Mouse (Mus musculus): ENCODE results near the gene Klhl3. TPM values are rescaled to one million over a fixed set of nuclear protein-coding genes. Genes with fewer than 3 reads are reported as not detected.

Gene Klhl3
- total and polyA plus RNA-seq, 2 experiments from 2014 or later: 12.2 to 12.6 TPM

DNA sequence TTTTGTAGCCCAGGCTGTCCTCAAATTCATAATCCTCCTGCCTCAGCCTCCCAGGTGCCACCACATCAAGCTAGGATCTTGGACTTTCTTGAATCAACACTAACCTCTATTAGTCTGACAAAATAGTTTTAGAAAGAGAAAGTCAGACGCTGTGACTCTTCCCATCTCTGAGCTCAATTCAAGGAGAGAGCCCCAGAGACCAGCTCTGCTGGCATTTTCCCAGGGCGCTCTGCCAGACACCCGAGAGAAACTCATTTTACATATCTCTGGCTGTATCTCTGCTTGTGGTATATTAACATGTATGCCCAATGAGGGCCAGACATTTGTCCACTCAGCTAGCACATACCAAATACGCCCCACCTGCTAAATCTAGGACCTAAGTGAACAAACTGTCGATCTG lies 35.0 kb downstream of the Klhl3 start:
- no peak for ATAC-seq
- Histone ChIP-seq H3K27ac (ENCODE audit: low read depth, low read length) (no peak overlapping the region), H3K9me3 (ENCODE audit: low read length) (no peaks in the 10 kb centered on the region), H3K4me2 (ENCODE audit: low read depth) (no peak overlapping the region), H3K4me3 (ENCODE audit: low read depth, low read length) (no peak overlapping the region), H3K27me3 (ENCODE audit: insufficient read depth, low read length) (no peaks in the 10 kb centered on the region), H3K4me1 (ENCODE audit: insufficient read depth) (no peaks in the 10 kb centered on the region; the same call in 1 of the 2 replicates), H3K36me3 (ENCODE audit: insufficient read depth) (no peaks in the 10 kb centered on the region; the same call in 1 of the 2 replicates), H3K9ac (no peak overlapping the region)
- no peak for DNase-seq
- no peak for TF ChIP-seq CTCF (IDR thresholded peaks at IDR 0.05; ENCODE audit: low read depth)
- 71% methylated on average over 5 of the region's 5 CpGs for WGBS

DNA sequence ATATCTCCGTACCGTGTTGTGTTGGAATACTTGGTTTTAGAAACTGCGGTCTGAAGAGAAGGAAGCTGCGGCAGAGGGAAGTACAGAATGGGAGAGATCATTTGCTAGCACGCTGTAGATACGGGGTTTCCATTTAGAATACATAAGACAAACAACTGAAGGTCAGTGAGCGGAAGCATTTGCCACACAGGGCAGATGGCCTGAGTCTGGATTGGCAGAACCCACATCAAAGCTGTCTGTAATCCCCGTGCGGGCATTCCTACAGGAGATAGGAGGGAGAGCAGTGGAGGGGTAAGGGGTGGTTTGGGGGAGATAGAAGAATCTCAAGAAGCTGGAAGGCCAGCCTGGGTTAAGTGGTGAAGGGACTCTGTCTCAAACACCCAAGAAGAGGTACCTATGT lies 38.5 kb downstream of the Klhl3 start:
- no peaks in the 10 kb centered on the region; the same call in 1 of the 2 replicates for H3K4me1 ChIP-seq (ENCODE audit: insufficient read depth)
- no peaks in the 10 kb centered on the region for H3K9me3 ChIP-seq (ENCODE audit: low read length)
- no peak for TF ChIP-seq CTCF (IDR thresholded peaks at IDR 0.05; ENCODE audit: low read depth)
- peak overlapping the region; percentile 69 for H3K27ac ChIP-seq (ENCODE audit: low read depth, low read length)
- no peaks in the 10 kb centered on the region for H3K27me3 ChIP-seq (ENCODE audit: insufficient read depth, low read length)
- no peak overlapping the region for H3K4me2 ChIP-seq (ENCODE audit: low read depth)
- DNase-seq: no peak
- H3K9ac ChIP-seq: no peak overlapping the region
- no peak overlapping the region for H3K4me3 ChIP-seq (ENCODE audit: low read depth, low read length)
- peak; percentile 41 for ATAC-seq
- WGBS: 72% methylated on average over 9 of the region's 9 CpGs
- peaks cover 2% of the 10 kb centered on the region; the same call in 1 of the 2 replicates for H3K36me3 ChIP-seq (ENCODE audit: insufficient read depth)

DNA sequence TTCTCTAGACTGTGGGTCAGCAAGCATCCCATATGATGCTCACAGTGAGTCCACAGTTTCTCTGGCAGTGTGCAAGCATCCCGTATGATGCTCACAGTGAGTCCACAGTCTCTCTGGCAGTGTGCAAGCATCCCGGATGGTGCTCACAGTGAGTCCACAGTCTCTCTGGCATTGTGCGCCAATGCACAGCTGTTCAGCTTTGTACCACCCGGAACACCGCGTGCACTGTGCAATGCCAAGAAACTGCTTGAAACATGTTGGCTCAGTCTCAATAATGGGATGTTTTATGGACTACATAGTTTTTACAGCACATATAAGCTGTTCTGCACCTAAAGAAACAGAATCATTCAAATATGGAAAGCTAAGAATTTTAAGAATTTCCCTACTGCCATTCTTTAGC lies 38.9 kb downstream of the Klhl3 start:
- Histone ChIP-seq H3K4me1 (ENCODE audit: insufficient read depth) (no peaks in the 10 kb centered on the region; the same call in 1 of the 2 replicates), H3K9me3 (ENCODE audit: low read length) (no peaks in the 10 kb centered on the region), H3K4me2 (ENCODE audit: low read depth) (no peak overlapping the region), H3K27ac (ENCODE audit: low read depth, low read length) (0 out of 2 replicates have a peak overlapping the region, but pooled peaks have one; percentile 69), H3K9ac (no peak overlapping the region), H3K4me3 (ENCODE audit: low read depth, low read length) (no peak overlapping the region), H3K27me3 (ENCODE audit: insufficient read depth, low read length) (no peaks in the 10 kb centered on the region), H3K36me3 (ENCODE audit: insufficient read depth) (peaks cover 2% of the 10 kb centered on the region; the same call in 1 of the 2 replicates)
- DNase-seq: peak; percentile 73
- TF ChIP-seq CTCF (IDR thresholded peaks at IDR 0.05; ENCODE audit: low read depth): no peak
- 64% methylated on average over 6 of the region's 6 CpGs for WGBS
- peak; percentile 87 for ATAC-seq

DNA sequence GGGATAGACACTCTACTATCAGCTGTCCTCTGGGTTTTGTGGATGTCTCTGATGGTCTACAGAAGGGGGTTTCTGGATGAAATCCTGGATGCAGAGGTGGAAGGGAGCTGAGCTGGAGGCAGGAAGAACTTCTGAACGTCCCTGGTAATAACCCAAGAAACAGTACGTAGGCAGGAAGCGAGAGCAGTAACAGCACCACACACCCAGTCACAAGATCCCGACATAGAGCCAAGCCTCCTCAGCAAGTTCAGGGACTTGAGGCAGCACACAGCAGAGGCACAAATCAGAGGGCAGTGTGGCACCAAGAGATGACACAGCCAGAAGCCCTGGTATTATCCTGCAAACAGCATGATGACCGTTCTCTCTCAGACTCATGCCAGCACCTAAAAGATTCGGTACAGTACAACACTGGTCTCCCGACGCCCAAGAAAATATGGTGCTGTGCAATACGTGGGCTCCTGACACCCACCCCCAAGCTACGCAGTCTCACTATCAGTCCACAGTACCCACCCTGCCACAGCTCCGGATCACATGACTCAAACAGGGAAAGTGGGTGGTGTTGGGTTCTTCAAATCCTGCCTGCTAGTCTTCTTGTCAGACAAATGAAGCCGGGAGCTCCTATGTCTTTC lies 40.0 kb downstream of the Klhl3 start:
- Histone ChIP-seq H3K4me3 (ENCODE audit: low read depth, low read length) (no peak overlapping the region), H3K9me3 (ENCODE audit: low read length) (no peaks in the 10 kb centered on the region), H3K36me3 (ENCODE audit: insufficient read depth) (peaks cover 2% of the 10 kb centered on the region; the same call in 1 of the 2 replicates), H3K9ac (no peak overlapping the region), H3K4me1 (ENCODE audit: insufficient read depth) (no peaks in the 10 kb centered on the region; the same call in 1 of the 2 replicates), H3K27ac (ENCODE audit: low read depth, low read length) (no peak overlapping the region), H3K4me2 (ENCODE audit: low read depth) (no peak overlapping the region), H3K27me3 (ENCODE audit: insufficient read depth, low read length) (no peaks in the 10 kb centered on the region)
- ATAC-seq: no peak
- WGBS: 90% methylated on average over 12 of the region's 12 CpGs
- no peak for DNase-seq
- no peak for TF ChIP-seq CTCF (IDR thresholded peaks at IDR 0.05; ENCODE audit: low read depth)

DNA sequence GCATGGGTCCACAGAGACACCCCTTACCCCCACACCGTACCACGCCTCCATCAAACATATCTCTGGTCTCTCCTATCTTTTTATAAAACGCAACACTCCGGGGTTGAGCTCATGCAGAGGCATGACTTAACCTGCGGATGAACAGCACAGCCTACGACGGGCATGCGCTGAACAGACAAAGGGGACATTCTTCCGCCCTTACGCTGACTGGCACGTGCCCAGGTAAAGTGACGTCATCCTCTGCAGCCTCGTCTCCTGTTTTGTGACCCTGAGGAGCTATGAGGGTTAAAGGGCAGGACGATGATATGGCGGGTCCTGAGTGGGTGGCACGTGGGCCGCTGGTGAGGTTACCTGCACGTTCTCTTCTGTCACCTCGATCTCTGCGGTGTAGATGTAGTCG lies 42.2 kb downstream of the Klhl3 start:
- H3K9me3 ChIP-seq (ENCODE audit: low read length): no peaks in the 10 kb centered on the region
- no peak overlapping the region for H3K4me2 ChIP-seq (ENCODE audit: low read depth)
- no peak for TF ChIP-seq CTCF (IDR thresholded peaks at IDR 0.05; ENCODE audit: low read depth)
- no peak overlapping the region for H3K27ac ChIP-seq (ENCODE audit: low read depth, low read length)
- no peaks in the 10 kb centered on the region for H3K27me3 ChIP-seq (ENCODE audit: insufficient read depth, low read length)
- no peaks in the 10 kb centered on the region; the same call in 1 of the 2 replicates for H3K4me1 ChIP-seq (ENCODE audit: insufficient read depth)
- no peak overlapping the region for H3K4me3 ChIP-seq (ENCODE audit: low read depth, low read length)
- DNase-seq (no peak), ATAC-seq (no peak)
- H3K36me3 ChIP-seq (ENCODE audit: insufficient read depth): peaks cover 2% of the 10 kb centered on the region; the same call in 1 of the 2 replicates
- 84% methylated on average over 21 of the region's 21 CpGs for WGBS
- H3K9ac ChIP-seq: no peak overlapping the region

DNA sequence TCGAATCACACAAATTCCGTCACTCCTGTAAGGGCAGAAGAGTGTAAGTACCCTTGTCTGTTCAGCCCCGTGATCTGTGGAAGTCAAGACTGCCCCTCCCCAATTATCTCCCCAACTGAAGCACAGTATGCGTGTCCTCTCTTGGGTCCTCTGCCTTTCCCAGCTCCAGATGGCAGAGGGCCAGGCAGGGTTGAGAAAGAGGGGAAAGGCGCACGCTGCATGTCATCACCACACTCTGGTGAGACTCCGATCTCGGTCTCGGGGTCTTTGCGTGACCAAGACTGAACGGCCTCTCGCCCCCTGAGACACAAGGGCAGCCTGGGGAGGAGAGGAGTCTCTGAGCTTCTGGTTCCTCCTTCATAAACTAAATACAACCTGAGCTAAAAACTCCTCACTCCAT lies 42.9 kb downstream of the Klhl3 start:
- H3K9me3 ChIP-seq (ENCODE audit: low read length): no peaks in the 10 kb centered on the region
- WGBS: 86% methylated on average over 12 of the region's 12 CpGs
- H3K4me3 ChIP-seq (ENCODE audit: low read depth, low read length): no peak overlapping the region
- no peak for TF ChIP-seq CTCF (IDR thresholded peaks at IDR 0.05; ENCODE audit: low read depth)
- ATAC-seq (no peak), DNase-seq (no peak)
- H3K27ac ChIP-seq (ENCODE audit: low read depth, low read length): no peak overlapping the region
- H3K9ac ChIP-seq: no peak overlapping the region
- H3K4me2 ChIP-seq (ENCODE audit: low read depth): no peak overlapping the region
- no peaks in the 10 kb centered on the region for H3K27me3 ChIP-seq (ENCODE audit: insufficient read depth, low read length)
- H3K4me1 ChIP-seq (ENCODE audit: insufficient read depth): no peaks in the 10 kb centered on the region; the same call in 1 of the 2 replicates
- H3K36me3 ChIP-seq (ENCODE audit: insufficient read depth): peaks cover 2% of the 10 kb centered on the region; the same call in 1 of the 2 replicates

DNA sequence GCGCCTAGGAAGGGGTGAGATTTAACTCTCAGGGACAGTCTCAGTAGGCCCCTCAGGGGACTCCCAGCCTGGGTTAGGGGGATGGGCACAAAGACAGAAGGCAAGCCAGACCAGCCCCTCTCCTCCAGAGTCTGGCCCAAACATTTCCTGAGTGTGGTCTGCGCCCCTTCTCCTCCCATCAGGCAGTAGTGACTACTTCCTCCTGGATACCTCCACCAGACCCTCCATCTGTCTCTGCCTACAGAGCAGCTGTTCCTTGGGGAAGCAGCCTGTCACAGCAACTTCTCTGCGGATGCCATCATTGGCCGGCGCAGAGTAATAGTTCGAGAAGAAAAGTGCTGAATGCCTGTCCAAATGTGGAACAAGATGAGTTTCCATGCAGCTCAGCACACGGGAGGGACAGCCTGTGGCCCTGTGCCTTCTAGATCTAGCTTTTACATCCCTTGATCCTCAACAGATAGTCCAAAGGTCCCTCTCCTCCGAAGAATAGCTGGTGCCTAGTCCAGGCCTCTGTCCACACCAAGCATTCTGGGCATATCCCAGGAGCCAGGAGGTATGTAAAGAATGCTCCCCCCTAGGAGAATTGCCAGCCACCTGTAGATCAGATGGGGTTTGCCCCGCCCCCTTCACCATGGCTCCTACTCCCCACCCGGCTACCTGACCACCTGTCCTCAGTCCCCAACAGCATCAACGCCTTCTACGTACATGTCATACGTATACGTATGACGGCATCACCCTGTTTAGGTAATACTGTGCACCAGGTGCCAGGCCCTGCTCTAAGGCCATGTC lies 44.8 kb downstream of the Klhl3 start:
- Histone ChIP-seq H3K4me1 (ENCODE audit: insufficient read depth) (no peaks in the 10 kb centered on the region), H3K4me2 (ENCODE audit: low read depth) (no peak overlapping the region), H3K9me3 (ENCODE audit: low read length) (no peaks in the 10 kb centered on the region), H3K36me3 (ENCODE audit: insufficient read depth) (peaks cover 2% of the 10 kb centered on the region; the same call in 1 of the 2 replicates), H3K9ac (no peak overlapping the region), H3K4me3 (ENCODE audit: low read depth, low read length) (no peak overlapping the region), H3K27ac (ENCODE audit: low read depth, low read length) (no peak overlapping the region), H3K27me3 (ENCODE audit: insufficient read depth, low read length) (no peaks in the 10 kb centered on the region)
- DNase-seq (peak; percentile 39), ATAC-seq (peak; percentile 44; the same call in 1 of the 2 replicates)
- WGBS: 84% methylated on average over 15 of the region's 15 CpGs
- no peak for TF ChIP-seq CTCF (IDR thresholded peaks at IDR 0.05; ENCODE audit: low read depth)
